Mouse (Mus musculus): ENCODE measurements around the gene Creld1. TPM values are rescaled to one million over a fixed set of nuclear protein-coding genes. Genes with fewer than 3 reads are reported as not detected.

Gene Creld1
- total and polyA plus RNA-seq, 3 experiments, result 5.9 to 26.7 TPM; not detected in 1

DNA sequence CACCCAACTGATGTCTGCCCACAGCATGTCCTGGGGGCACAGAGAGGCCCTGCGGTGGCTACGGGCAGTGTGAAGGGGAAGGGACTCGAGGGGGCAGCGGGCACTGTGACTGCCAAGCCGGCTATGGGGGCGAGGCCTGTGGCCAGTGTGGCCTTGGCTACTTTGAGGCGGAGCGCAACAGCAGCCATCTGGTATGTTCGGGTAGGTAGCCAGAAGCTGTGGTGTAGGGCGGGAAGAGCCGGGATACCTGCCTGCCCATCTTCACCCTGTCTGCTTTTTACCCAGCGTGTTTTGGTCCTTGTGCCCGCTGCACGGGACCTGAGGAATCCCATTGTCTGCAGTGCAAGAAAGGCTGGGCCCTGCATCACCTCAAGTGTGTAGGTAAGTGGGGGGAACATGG, 6.3 kb downstream of the Creld1 start:
- Histone ChIP-seq H3K27ac (ENCODE audit: control insufficient read depth, low read depth, low read length) (no peak overlapping the region), H3K9me3 (replicated peaks; ENCODE audit: insufficient read depth, low read length) (no peaks in the 10 kb centered on the region), H3K9ac (ENCODE audit: control insufficient read depth, low read depth, low read length, poor library complexity, severe bottlenecking) (no peak overlapping the region), H3K4me1 (ENCODE audit: control insufficient read depth in 1 of 2, insufficient read depth in 2 of 2, low read length in 2 of 2) (peaks cover 6 to 15% of the 10 kb centered on the region in 2 experiments), H3K4me3 (ENCODE audit: control insufficient read depth in 1 of 2, insufficient read depth in 1 of 2, low read depth in 2 of 2, low read length in 2 of 2) (no peak overlapping the region), H3K27me3 (ENCODE audit: control insufficient read depth in 1 of 2, insufficient read depth in 2 of 2, low read length in 2 of 2) (no peaks in the 10 kb centered on the region), H3K79me2 (ENCODE audit: control insufficient read depth, insufficient read depth, low read length, poor library complexity) (no peaks in the 10 kb centered on the region), H3K36me3 (ENCODE audit: control insufficient read depth in 1 of 2, insufficient read depth in 2 of 2, low read length in 2 of 2) (peaks cover 0 to 12% of the 10 kb centered on the region in 2 experiments; a peak in 2 of 4 replicates)
- no peak for TF ChIP-seq USF2 (IDR thresholded peaks at IDR 0.05; ENCODE audit: borderline replicate concordance in 1 of 2, insufficient read depth in 1 of 2, low read depth in 1 of 2, low read length in 2 of 2)
- no peak for TF ChIP-seq NRF1 (IDR thresholded peaks at IDR 0.05; ENCODE audit: insufficient read depth, low read depth, low read length, poor library complexity, severe bottlenecking)
- TF ChIP-seq POLR2AphosphoS2 (IDR thresholded peaks at IDR 0.05; ENCODE audit: low read length), result no peak
- no peak for TF ChIP-seq ZNF384 (IDR thresholded peaks at IDR 0.05; ENCODE audit: low read depth, low read length)
- TF ChIP-seq GABPA (IDR thresholded peaks at IDR 0.05; ENCODE audit: low read depth, low read length), result no peak
- no peak for TF ChIP-seq SMC3 (IDR thresholded peaks at IDR 0.05; ENCODE audit: low read depth, low read length)
- TF ChIP-seq POLR2AphosphoS5 (IDR thresholded peaks at IDR 0.05; ENCODE audit: borderline replicate concordance, low read depth, low read length), result no peak
- TF ChIP-seq E2F4 (IDR thresholded peaks at IDR 0.05; ENCODE audit: borderline replicate concordance, low read depth, low read length), result no peak
- no peak for TF ChIP-seq MAX (IDR thresholded peaks at IDR 0.05; ENCODE audit: low read length)
- TF ChIP-seq JUND (IDR thresholded peaks at IDR 0.05; ENCODE audit: low read depth, low read length), result no peak
- no peak for TF ChIP-seq TBP (IDR thresholded peaks at IDR 0.05; ENCODE audit: low read depth, low read length)
- no peak for TF ChIP-seq RAD21 (IDR thresholded peaks at IDR 0.05; ENCODE audit: low read depth, low read length)
- TF ChIP-seq UBTF (IDR thresholded peaks at IDR 0.05; ENCODE audit: borderline replicate concordance, insufficient read depth, low read depth, low read length), result no peak
- DNase-seq (ENCODE audit: low read depth, low spot score), result no peak

DNA sequence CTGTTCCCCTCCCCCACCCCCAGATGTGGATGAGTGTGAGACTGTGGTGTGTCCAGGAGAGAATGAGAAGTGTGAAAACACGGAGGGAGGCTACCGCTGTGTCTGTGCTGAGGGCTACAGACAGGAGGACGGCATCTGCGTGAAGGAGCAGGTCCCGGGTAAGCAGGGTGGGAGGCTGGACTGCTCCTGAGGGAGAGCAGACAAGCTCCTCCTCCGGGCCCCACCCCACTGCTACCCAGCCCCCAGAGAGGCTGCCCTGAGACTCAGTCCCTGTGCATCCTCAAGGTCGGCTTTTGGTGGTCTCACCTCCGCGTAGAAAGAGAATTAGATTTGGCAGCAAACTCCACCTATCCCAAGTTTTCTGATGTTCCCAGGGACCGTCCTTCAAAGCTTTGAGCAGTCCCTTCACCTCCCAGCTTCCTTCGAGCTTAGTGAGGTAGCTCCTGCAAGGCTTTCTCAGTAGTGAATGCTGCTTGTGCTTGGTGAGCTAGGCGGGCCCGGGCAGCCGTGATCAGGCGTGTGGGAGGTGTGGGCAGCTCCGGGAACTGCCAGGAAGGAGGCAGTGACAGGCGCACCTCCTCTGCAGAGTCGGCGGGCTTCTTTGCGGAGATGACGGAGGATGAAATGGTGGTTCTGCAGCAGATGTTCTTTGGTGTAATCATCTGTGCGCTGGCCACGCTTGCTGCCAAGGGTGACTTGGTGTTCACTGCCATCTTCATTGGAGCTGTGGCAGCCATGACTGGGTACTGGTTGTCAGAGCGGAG, 9.2 kb downstream of the Creld1 start:
- H3K9ac ChIP-seq (ENCODE audit: control insufficient read depth, low read depth, low read length, poor library complexity, severe bottlenecking), result no peak overlapping the region
- no peak overlapping the region for H3K27ac ChIP-seq (ENCODE audit: control insufficient read depth, low read depth, low read length)
- peaks cover 0 to 5% of the 10 kb centered on the region in 2 experiments; a peak in 2 of 4 replicates for H3K4me1 ChIP-seq (ENCODE audit: control insufficient read depth in 1 of 2, insufficient read depth in 2 of 2, low read length in 2 of 2)
- no peak for DNase-seq (ENCODE audit: low read depth, low spot score)
- H3K27me3 ChIP-seq (ENCODE audit: control insufficient read depth in 1 of 2, insufficient read depth in 2 of 2, low read length in 2 of 2), result no peaks in the 10 kb centered on the region
- TF ChIP-seq ZNF384 (IDR thresholded peaks at IDR 0.05; ENCODE audit: low read depth, low read length) (no peak), CTCF (IDR thresholded peaks at IDR 0.05 in 2 of 3, conservative IDR thresholded peaks at IDR 0.05 in 1 of 3; ENCODE audit: control insufficient read depth in 1 of 3, insufficient read depth in 1 of 3, low read depth in 2 of 3, low read length in 3 of 3, poor library complexity in 1 of 3, severe bottlenecking in 1 of 3) (no peak), JUND (IDR thresholded peaks at IDR 0.05; ENCODE audit: low read depth, low read length) (no peak), TCF12 (IDR thresholded peaks at IDR 0.05; ENCODE audit: low read depth, low read length) (no peak), SMC3 (IDR thresholded peaks at IDR 0.05; ENCODE audit: low read depth, low read length) (no peak), HCFC1 (IDR thresholded peaks at IDR 0.05; ENCODE audit: low read depth, low read length) (no peak), MAFK (IDR thresholded peaks at IDR 0.05; ENCODE audit: borderline replicate concordance, low read depth, low read length) (no peak), CHD2 (IDR thresholded peaks at IDR 0.05; ENCODE audit: low read length) (no peak), ZC3H11A (IDR thresholded peaks at IDR 0.05; ENCODE audit: low read depth, low read length) (no peak), MAZ (IDR thresholded peaks at IDR 0.05; ENCODE audit: low read depth, low read length) (no peak), E2F4 (IDR thresholded peaks at IDR 0.05; ENCODE audit: borderline replicate concordance, low read depth, low read length) (no peak), RAD21 (IDR thresholded peaks at IDR 0.05; ENCODE audit: low read depth, low read length) (no peak), USF1 (IDR thresholded peaks at IDR 0.05; ENCODE audit: low read depth, low read length) (no peak), MYC (IDR thresholded peaks at IDR 0.05; ENCODE audit: low read depth, low read length) (no peak), USF2 (IDR thresholded peaks at IDR 0.05; ENCODE audit: borderline replicate concordance in 1 of 2, insufficient read depth in 1 of 2, low read depth in 1 of 2, low read length in 2 of 2) (no peak), MEF2A (IDR thresholded peaks at IDR 0.05; ENCODE audit: extremely low read depth, insufficient replicate concordance, low read depth, low read length, poor library complexity, severe bottlenecking) (no peak), RCOR1 (IDR thresholded peaks at IDR 0.05; ENCODE audit: low read depth, low read length) (no peak), MYB (IDR thresholded peaks at IDR 0.05; ENCODE audit: low read depth, low read length) (no peak), NELFE (IDR thresholded peaks at IDR 0.05; ENCODE audit: low read depth, low read length) (no peak)
- no peaks in the 10 kb centered on the region for H3K79me2 ChIP-seq (ENCODE audit: control insufficient read depth, insufficient read depth, low read length, poor library complexity)
- H3K9me3 ChIP-seq (replicated peaks; ENCODE audit: insufficient read depth, low read length), result no peaks in the 10 kb centered on the region
- H3K36me3 ChIP-seq (ENCODE audit: control insufficient read depth in 1 of 2, insufficient read depth in 2 of 2, low read length in 2 of 2), result peaks cover 0 to 4% of the 10 kb centered on the region in 2 experiments; a peak in 2 of 4 replicates
- H3K4me3 ChIP-seq (ENCODE audit: control insufficient read depth in 1 of 2, insufficient read depth in 1 of 2, low read depth in 2 of 2, low read length in 2 of 2), result no peak overlapping the region
